Mouse (Mus musculus): ENCODE measurements around the gene Mrpl50.
A peak's percentile ranks its signal among the peaks of the same experiment; 100 is the strongest.
"Not testable (repeated sequence)": the region's sequence is repeated elsewhere in the genome, so short reads cannot be mapped to it uniquely, and the experiment has no call there.

The Mrpl50 gene

DNA sequence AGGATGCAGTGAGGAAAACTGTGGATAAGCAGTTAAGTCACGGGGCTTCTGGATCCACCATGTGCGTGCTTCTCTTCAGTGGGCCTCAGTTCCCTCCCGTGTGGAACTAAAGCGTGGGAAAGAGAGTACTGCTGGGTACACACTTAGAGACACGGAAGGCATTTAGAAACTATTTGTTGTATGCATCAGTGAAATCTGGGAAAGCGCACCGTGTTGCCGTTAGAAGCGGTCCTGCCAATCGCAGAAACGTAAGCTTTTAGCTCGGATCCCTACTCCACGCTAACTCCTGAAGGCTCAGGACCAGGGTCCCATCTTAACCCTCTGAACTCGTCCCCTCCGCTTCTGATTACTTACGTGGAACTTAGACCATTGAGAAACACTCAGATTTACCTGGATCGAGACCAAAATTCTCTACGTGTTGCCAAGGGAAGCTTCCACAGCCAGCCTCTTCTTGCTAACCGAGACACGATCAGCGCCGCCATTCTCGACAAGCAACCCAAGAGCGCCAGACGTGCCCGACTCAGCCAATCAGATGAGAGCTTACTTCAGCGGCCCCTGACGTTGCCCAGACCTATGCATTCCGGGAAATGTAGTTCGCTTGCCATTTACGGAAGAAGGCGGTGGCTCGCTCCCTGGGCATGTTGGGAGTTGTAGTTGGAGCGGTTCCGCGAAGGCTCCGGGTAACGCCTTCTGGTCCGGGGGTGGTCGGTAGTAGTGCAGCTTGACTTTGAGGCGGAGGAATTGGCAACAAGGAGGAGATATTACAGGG lies at the start of gene Mrpl50, which contains the start of gene Zfp189:
Gene Mrpl50 (minus strand): TSS at position 522 of the 769 bp plus-strand sequence.
Gene Zfp189 (plus strand): TSS at position 605 of the 769 bp plus-strand sequence.
- DNase-seq (ENCODE audit: low read depth): peak; percentile 97

DNA sequence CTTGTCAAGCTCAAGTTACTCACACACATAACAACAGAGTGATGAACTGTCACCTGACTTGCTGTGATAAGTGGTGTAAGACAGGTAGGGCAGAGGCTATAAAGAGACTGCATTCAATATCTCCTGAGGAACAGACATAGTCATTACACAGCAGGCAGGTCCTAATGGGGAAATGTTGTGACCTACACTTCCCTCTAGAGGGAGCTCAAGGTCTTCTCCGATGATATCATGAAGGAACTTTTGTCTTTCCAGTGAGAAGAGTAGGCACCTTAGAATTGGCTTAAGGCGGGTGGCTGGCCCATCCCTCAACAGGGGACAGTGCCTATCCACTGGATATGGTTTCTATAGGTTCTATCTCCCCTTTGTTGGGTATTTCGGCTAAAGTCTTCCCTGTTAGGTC lies 46.7 kb upstream of the Mrpl50 start:
- DNase-seq (ENCODE audit: low read depth): peak; percentile 73

DNA sequence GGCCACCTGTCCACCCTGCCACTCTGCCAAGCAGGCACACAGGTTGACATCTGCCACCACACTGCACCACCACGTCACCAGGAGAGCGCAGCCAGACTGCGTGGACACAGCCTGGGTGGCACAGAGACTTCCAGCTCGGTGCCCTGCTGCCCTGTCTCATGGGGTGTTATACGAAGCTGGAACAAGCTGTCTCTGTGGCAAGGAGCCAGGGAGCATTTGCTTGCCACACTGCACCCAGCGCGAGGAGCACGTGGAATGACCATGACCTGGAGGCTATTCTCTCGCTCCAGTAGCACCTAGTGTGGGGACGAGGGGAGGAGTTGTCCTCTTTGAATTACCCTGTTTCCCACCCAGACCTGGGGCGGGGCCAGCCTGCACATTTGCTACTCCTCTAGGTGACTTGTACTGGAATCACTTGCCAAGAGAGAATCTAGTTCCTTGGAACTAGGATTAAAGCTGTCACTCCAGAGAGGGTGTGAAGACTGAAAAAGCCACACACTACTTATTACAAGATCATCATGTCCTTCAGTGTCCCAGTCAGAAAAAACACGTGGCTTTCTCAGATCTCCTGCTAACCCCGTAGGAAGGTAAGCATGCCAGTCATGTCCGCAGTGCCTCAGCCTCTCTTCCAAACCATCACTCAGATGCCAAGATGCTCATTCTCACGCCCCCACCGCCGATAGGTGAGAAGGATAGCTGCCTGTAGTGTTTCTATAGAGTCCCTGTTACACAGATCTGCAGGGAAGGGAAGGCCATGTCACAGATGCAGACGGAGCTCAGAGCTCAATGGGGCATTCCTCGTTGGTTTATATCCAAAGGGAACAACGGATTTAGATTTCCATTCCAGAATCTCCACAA lies 39.3 kb upstream of the Mrpl50 start:
- no peak for DNase-seq (ENCODE audit: low read depth)

DNA sequence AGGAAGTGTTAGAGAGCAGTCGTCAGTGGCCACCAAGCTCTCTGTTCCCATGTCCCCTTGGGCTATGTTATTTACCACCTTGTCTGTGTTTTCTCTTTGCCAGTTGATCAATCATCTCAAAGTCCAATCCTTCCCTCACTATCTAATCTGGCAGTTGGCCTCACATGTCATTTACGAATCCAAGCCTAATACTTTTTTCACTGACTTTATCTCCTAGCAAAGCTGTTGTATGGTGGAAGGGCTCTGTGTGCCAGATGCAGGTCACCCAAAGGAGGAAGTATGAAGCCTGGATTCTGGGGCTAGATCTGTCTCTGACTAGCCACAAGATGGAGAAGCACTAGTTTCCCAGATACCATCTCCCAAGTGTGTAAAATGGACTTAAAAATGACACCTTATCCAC lies 37.3 kb upstream of the Mrpl50 start:
- DNase-seq (ENCODE audit: low read depth): no peak

DNA sequence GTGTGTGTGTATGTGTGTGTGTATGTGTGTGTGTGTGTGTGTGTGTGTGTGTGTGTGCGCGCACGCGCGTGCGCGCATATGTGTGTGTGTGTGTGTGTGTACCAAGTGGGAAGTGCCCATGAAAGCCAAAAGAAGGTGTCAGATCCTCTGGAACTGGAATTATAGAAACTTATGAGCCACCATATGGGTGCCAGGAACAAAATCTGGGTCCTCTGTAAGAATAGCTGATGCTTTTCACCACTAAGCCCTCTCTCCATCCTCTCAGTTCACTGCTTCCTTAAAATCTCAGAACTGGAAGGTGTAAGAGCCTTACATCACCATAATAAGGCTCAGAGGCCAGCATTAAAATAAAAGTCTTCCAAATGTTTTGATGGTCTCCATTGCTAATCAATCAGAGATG lies 36.5 kb upstream of the Mrpl50 start:
- DNase-seq (ENCODE audit: low read depth): no peak

DNA sequence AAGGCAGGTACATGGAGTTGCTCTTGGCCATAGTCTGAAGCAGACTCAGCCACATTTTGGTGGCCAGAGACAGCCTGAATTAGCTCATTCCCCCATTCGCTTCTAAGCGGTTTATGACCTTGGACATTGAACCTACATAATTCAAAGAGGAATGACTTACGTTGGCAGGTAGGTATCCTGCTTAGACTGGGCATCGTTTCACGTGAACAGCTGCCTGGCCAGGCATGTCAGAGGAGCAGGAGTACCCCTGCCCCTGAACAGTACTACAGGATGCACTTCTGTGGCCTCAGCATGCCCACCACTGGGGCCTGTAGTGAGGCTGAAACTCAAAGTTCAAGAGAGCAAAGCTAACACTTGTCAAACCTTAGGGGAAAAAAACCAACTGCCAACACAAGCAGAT lies 32.5 kb upstream of the Mrpl50 start:
- no peak for DNase-seq (ENCODE audit: low read depth)

DNA sequence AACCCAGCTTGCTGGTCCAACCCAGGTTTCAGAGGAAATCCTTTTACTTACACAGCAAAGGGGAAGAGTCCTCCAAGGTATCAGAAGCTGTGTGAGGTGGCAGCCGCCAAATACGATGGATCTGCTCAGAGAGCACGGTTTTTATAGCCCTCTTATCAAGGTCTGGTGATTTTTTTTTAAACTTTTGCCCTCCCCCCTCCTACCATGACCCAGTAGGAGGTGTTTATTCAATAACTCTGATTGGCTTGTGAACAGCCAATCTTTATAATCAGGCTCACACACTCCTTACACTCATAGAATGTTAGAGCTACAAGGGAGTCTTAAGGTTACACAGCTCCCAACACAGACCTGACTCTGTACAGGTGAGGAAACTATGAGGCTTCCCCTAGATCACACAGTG lies 28.5 kb upstream of the Mrpl50 start, which contains the start of gene Aldob:
Gene Aldob (minus strand): TSS at position 164 of the 400 bp plus-strand sequence.
- DNase-seq (ENCODE audit: low read depth): no peak

DNA sequence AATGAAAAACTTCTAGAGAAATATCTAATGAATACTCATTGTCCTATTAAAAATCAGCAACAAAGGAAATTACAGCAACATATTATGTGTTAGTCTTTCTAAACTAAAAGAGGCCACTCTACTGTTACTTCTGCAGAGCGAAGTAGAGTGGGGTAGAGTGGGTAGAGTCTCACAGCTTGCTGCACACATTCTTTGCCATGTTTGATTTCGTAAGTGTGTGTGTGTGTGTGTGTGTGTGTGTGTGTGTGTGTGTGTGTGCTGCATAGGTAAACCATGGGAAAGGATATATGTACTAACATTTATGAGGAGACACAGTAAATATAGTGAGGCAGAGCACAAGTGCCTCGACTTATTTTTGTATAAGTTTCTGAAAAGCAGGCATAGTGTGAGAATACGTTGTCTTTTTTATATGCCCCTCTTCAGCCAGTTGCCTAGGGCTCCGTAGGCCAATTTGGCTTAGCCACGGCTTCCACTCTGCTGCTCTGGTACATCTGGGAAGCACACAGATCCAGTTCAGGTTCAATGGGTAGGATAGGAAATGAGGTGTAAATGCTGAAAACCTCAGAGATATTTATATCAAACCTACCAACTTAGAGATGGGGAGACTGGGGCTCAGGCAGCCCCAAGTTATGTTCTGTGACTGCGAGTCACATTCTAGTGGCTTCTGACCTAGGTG lies 26.8 kb upstream of the Mrpl50 start:
- DNase-seq (ENCODE audit: low read depth): no peak

DNA sequence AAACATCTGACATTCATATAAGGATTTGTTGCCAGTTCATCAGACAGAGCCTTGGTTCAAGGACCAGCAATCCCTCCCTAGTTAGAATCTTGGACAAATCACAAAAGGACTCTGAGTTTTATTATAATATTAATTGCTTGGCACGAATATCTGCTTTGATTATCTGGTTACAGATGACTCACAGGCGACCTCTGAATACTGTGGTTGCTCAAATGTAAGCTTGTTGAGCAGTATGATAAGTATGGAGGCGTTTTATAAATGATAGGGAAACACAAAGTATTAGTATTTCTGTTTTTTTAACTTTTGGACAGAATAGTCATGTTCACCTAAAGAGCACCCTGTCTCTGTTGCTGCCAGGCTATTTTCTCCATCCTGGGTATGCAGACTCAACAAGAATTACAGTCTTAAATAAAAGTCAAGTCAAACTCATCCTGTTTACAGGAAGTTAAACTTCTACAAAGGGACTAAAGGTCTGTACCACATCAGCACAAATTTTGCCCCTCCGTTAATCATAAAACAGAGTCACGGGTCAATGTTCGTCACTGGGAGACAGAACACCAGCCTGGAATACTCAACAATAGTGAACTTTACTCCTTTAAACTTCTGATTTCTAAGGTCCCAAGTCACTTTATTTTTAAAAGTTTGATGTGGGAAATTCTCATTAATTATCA lies 26.1 kb upstream of the Mrpl50 start:
- DNase-seq (ENCODE audit: low read depth): no peak

DNA sequence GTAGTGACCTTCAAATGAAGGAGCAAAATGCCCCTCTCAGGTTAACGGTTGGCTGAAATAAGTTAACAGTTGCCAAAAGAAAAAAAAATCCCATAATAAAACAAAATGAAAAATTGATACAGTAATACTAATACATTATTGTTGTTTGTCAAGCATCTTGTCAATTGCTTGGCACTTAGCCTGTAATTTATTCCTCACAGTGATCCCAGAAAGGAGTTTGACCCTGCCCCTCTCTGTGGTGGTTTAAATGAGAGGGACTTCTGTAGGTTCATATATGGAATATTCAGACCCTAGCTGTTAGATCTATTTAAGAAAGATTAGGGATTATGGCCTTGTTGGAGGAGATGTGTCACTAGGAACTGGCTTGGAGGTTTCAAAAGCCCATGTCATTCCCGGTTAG lies 25.1 kb upstream of the Mrpl50 start:
- DNase-seq (ENCODE audit: low read depth): no peak

DNA sequence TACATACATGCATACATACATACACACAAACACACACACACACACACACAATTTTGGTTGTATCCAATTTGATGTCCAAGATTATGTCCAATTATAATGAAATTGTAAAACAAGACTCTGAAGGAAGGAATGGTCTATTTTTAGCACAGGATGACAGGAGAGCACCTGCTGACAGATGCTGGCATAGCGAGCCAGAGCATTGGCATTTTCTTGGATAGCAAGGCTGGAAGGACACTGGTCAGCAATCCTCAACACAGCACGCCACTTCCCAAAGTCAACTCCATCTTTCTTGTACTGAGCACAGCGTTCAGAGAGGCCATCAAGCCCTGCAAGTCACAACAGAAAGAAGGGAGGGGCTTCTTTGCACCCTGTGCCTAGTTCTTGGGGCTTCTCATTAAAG lies 20.1 kb upstream of the Mrpl50 start:
- DNase-seq (ENCODE audit: low read depth): no peak

DNA sequence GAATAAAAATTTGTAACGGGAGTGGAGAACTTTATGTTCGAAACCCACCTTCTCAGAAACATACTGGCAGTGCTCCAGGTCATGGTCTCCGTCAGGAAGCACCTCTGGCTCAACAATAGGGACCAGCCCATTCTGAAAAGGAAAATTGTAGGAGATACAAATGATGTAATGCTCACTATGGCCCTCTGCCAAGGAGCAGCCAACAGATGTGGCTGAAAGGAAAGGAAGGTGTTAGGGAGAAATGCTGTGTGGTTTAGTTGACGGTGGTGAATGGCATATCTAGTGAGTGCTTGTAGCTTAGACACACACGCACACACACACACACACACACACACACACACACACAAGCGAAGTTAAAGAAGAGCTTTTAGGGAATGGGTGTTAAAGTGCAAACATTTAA lies 18.8 kb upstream of the Mrpl50 start:
- no peak for DNase-seq (ENCODE audit: low read depth)

DNA sequence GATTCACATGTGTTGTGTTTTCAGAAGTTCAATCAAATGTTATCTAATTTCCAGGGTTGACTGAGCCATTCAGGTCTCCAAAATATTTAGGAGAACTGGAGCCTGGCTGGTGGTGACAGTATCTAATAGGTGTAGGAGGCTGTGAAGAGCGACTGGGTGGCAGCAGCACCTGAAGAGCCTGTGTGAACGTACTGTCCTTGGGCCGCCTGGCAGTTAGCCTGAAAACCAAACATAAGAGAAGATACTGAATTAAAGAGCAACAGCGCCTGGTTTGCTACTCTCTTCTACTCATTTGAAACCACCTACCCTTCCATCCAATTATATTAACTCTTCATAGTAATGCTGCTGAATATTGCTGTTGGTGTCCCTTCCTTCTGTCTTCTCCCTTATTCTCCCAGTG lies 15.8 kb upstream of the Mrpl50 start:
- no peak for DNase-seq (ENCODE audit: low read depth)

DNA sequence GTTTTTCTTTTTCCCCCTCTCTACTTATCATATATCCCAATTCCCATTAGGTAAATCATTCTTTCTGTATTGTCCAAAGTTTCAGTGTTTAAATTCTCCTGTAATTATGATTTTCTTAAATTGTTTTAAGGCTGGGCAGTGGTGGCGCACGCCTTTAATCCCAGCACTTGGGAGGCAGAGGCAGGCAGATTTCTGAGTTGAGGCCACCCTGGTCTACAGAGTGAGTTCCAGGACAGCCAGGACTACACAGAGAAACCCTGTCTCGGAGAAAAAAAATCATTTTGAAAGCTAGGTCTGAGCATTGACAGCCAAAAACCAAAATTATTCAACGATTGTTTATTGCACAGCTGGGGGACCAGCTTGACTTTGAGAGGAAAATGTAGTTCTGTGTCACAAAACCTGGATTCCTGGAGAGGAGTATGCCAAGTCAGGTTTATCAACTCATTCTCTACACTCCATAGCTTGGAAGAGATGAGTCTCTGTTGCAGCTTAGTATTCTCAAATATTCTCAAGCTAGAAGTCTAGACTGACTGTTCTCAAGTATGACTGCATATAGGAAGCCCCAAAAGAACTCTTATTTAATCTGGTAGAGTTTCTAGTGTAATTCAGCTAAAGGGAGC lies 14.9 kb upstream of the Mrpl50 start:
- no peak for DNase-seq (ENCODE audit: low read depth)

DNA sequence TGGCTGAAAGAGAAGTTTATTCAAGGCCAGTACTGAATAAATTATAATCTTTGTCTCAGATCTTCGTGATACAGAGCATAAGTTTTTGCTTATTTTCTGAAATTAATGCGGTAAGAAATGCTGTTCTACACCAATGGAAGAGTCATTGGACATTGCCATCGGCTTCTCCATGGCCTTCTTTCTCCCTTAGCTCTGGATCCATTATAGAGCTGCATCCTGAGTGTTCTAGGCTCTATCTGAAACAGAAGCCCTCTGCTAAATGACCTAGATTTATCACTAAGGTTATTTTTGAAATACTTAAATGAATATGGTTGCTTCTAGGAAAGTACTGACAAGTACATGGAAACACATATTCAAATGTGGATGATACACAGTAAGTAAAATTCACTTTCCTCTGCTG lies 14.1 kb upstream of the Mrpl50 start:
- DNase-seq (ENCODE audit: low read depth): no peak

DNA sequence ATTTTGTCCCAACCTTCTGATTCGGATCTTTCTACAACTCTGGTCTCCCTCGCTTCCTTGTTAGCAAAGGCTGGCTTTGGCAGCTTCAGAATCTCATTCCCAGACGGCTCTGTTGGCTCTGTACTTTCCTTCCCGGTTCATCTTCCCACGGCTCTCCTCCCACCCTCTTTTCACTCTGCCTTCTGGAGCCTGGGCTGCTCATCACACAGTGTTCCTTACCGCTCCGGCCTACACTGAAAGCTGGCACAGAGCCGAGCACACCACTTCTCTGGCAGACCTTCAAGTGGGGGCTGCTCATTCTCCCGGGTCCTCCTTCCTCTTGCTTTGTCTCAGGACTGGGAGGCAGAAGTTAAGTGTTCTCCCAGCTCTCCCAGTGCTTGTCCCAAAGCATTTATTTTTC lies 1.7 kb upstream of the Mrpl50 start:
- DNase-seq (ENCODE audit: low read depth): no peak

DNA sequence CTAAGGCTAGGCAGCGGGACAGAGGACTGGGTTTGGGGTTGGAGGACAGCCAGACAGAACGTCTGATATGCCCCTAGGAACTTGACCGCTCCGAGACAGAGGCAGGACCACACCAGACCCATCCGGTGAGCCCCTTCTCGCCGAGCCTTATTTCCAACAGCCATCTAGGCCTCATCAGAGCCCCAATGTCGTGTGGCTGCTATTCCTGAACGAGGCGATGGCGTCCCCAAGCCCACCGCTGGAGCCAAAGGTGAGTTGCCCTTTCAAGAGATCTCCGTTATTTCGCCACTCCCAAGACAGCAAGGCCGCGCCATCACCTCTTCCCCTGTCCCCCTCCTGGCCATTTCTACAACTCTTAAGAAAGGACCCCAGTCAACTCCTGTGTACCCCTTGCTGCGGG lies 453 bp upstream of the Mrpl50 start:
- no peak for DNase-seq (ENCODE audit: low read depth)

DNA sequence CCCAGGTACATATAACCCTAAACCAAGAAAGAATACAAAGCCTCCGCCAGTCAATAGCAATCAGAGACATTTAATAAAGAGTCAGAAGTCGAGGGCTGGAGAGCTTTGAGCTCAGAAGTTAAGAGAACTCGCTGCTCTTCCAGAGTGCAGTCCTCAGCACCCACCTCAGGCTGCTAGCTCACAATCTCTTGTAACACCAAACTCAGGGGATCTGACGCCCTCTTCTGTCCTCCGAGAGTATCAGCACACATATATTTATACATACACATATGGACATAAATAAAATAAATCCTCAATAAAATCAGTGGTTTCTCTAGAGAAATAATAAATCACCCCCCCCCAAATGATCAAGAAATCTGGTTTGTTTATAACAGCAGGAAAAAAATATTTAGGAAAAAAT lies 1.4 kb downstream of the Mrpl50 start:
- DNase-seq (ENCODE audit: low read depth): peak; percentile 42

DNA sequence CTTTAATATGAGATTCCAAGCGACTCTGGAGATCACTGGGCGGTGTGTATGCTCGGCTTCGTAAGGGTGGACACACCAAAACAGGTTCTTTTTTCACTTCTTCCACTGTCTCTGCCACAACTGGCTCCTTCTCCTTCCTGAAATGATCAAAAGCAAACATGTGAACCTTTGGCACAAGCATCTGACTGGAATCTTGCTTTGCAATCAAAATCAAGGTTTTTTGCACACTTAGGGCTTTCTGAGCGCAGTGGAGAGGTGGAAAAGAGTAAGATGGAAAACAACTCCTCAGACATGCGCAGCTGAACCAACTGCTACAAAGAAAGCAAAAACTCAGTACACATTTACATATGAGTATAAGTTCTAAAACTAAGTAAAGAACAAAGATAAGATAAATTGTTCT lies 6.5 kb downstream of the Mrpl50 start:
- no peak for DNase-seq (ENCODE audit: low read depth)

DNA sequence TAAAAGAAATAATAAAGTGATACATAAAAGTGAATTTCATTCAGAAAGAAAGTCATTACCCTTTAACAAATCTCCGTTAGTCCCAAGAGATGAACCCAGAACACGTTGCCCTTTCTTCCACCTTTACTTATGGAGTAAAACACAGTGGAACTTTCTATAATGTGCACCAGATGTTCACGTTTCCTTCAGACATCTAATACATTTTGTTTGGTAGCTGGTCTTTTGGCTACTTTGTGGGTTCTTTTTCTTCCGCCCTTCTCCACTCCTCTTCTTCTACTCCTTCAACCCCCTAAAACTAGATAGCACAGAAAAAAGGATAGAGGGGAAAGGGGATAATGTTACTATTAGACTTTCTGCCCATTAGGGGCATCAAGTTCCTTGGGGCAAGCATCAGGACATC lies 8.3 kb downstream of the Mrpl50 start:
- no peak for DNase-seq (ENCODE audit: low read depth)

DNA sequence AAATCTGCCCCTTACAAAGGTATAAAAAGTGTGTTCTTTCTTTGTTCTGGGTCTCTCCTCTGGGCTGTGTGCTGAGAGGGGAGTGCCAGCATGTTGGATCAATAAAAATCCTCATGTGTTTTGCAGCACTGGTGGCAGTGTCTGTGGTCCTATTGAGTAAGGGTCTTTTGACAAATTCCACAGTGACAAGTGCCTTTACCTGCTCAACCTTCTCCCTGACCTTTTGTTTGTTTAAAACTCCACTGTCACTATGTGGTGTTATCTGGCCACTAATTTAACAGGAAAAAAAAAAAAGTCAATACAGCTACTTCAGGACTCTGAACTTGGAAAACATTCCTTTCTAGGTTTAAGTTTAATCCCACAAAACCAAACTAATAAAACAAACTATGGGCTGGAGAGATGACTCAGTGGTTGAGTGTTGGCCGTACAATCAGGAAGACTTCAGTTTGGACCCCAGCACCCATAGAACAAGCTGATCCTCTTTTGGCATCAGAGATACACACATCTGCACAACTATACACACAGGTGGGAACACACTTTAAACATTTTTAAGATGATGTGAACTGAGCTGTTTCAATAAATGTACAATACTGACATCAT lies 10.6 kb downstream of the Mrpl50 start:
- not testable (repeated sequence) for DNase-seq (ENCODE audit: low read depth)
